Mouse (Mus musculus) retina, adult 2 months (tissue): ENCODE data around the gene Mrvi1.
A peak's percentile ranks its signal among the peaks of the same experiment; 100 is the strongest.

Experiments used
- DNase-seq: peaks from one replicate; pipeline ENCODE4 v3.0.0-alpha.2; 2012; ENCODE audit warnings: low read depth, low spot score

The Mrvi1 gene

GRCm38 (mm10) chr7:110982053-110982705 is at the start of gene Mrvi1:
Mrvi1 (minus strand) TSS chr7:110982461.
- DNase-seq, result no peak

GRCm38 (mm10) chr7:111029046-111029553 is 46.8 kb upstream of the Mrvi1 start:
- no peak for DNase-seq

- peak; percentile 78 for DNase-seq
Observed at GRCm38 (mm10) chr7:111028281-111029045, 46.2 kb upstream of the Mrvi1 start, which contains the start of gene Ctr9. Ctr9 (plus strand) TSS chr7:111028951.

DNA sequence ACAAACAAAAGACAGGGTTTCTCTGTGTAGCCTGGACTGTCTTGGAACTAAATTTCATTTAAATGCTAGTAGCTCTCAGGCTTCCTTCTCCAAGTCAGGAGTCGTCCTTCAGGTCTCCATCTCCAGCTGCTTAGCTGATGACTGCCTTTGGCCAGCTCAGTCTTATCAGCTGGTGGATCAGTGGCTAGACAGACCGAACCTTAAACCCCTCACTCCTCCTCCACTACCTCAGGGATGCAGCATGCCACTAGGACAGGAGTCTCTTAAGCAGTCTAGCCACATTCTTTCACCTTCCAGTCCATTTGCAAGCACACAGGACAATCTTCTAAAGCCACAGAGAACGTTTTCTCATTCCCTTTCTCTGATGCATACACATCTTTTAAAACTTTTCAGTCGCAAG is 42.7 kb upstream of the Mrvi1 start:
- no peak for DNase-seq

DNA sequence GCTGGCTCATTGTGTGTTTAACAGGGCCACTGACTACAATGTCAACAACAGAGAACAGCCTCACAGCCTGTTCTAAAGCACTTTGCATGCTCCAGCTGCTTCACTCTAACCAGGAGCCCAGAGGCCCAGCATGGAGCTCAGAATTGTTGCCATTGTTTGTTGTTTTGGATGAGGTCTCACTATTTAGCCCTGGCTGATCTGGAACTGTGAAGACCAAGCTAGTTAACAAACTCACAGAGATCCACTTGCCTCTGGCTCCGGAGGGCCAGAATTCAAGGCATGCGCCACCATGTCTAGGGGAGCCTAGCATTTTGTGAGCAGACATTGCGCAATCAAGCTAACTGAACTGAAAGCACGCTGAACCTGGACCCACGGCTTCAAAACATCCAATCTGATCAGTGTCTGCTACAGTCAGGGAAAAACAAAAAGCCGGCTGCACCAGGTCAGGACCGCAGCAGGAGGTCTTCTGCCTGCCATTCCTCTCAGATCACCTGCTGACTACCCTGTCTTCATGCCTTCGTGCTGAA is 41.9 kb upstream of the Mrvi1 start:
- no peak for DNase-seq

- DNase-seq, result no peak
Observed at GRCm38 (mm10) chr7:111020814-111021213, 38.6 kb upstream of the Mrvi1 start.

GRCm38 (mm10) chr7:111016921-111017320 is 34.7 kb upstream of the Mrvi1 start:
- no peak for DNase-seq

DNA sequence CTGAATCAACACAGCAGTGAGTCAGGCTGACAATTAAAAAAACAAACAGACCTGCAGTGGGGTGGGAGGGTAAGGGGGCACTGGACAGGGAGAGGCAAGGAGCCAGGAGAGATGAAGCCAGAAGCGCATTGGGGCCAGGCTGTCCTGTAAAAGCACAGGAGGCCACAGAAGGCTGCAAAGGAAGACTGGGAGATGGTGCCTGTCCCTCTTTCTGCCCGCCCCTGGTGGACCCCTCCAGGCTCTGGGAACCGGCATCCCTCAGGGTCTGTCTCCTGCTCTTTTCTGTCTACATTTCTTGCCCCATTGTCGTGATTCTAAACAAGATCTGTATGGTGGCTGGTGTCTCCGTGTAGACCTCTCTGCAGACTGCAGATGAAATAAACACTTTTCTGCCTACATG is 33.5 kb upstream of the Mrvi1 start:
- no peak for DNase-seq

GRCm38 (mm10) chr7:111014893-111015292 is 32.6 kb upstream of the Mrvi1 start:
- DNase-seq, result peak; percentile 73

DNA sequence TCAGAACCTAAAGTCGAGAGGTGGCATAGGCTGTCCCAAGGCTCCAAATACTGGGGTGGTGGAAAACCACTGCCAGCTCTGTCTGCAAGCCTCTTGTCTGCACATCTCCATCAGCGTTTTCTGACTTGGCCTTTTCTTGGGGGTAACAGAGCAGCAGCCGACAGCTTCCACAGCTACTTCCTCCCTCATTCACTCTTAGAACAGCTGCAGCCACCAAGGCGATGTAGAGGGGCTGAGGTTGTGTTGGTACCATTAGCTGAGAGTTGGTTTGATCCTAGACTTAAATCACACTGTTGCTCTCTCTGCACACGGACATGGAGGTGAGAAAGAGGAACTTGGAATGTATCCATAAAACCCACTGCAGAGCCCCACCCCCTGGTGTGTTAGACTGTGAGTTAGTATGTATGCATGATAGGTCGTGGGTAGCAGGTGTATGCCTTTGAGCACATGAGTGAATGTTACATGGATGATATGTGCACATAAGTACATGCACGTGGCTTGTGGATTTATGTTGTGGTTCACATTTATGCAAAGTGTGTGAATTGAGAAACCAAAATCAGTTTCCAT is 31.9 kb upstream of the Mrvi1 start:
- no peak for DNase-seq

DNA sequence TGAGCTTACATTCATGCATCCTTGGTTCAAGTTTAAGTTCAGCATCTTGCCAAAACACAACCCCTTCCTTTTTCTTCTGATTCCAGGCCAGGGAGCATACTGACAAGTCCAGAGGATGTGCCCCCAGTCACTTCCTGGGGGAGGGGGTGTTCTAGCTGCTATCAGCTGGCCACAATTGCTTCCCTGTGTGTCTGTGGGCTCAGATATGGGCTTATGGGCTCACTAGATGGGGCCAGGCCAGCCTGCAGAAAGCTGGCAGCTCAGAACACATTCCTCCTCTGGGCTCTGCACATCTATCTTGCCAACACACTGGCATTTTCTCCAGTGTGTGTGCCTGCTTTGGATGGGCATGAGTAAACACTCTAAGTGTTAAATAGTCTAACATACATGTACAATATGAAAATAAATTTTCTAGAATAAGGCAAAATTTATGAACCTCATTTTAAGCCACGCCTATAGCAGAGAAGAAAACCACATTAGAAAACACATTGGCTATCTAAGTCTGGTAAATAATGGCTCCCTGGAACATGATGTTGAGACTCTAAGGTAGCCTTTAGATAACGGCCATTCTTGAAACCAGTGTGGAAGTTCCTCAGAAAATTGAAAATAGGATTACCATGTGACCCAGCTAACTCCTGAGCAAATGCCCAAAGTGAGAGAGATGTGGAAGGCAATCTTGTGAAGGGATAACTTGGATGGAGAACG is 22.0 kb upstream of the Mrvi1 start:
- DNase-seq, result no peak

DNA sequence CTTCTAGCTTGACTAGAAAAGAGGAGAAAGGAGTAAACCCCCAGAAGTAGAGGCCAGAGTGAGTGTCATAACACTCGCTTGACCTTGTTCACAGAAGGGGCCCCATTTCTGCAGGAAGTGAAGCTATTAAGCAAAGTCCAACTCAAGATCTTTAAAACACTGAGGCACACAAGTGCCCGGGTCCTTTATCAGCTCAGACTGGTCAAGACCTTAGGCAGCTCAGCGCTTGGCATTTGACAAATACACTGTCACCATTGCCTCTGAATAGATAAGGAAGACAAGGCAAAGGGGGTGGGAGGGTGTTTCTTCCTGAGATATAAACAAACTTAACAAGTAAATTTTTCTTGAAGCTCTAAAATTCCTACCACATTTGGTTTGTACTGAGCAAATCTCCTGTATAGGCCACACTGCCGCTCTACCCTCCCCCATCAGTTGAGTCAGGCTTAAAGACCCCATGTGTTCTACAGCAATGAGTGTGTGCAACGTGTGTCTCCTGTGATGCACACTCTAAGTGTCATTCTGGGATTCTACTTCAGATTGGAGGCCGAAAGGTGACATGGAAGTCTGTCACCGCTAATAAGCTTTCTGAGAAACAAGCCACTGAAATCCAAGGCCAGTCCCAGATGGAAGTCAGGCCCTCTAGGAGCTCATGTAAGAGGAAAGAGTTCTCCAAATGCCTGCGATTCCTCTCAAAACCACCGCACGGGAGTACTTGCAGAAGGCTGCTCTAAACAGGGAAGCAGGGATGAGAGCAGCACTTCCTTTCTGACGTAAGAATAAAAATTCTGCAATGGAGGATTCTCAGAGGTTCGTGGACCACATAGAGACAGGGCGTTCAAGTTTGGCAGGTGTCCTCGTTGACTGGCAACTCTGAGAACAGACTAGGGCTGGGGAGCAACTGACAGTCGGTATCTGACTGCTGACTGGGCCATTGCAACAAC is 16.9 kb upstream of the Mrvi1 start:
- no peak for DNase-seq

GRCm38 (mm10) chr7:110991221-110991494 is 8.9 kb upstream of the Mrvi1 start:
- DNase-seq, result no peak

DNA sequence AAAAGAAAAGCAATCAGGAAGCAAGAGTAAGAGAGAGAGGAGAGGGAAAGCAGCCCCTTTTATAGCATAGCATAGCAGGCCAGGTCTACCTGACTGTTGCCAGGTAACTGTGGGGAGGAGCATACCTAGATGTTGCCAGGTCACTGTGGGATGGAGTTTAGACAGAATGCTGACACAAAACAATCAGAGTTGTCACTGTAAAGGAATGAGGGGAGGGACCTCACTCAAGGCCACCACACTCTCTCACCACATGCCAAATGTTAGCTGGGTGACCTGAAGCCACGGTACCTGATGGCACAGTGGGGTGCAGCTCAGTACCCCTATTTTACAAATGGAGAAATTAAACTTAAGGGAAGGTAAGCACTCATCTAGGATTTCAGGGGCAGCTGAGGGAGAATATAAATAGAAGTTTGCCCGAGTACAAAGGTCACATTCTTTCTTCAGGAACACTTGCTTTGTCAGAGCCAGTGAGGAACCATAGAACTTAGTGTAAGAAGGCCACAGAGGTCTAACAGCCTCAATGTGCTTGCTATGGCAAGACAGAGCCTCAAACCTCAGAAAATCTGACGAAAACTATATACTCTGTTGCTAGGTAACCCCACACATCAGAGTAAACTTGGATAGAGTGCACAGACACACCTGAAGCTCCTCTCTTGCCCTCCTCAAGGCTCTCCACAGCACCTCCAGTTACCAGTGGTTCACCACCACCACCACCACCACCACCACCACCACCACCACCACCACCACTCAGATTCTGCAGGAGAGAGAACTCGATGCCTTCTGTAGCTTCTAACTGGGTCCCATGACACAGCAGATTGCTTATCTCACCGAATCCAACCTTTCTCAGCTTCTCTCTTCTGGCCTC is 8.3 kb upstream of the Mrvi1 start:
- no peak for DNase-seq

DNA sequence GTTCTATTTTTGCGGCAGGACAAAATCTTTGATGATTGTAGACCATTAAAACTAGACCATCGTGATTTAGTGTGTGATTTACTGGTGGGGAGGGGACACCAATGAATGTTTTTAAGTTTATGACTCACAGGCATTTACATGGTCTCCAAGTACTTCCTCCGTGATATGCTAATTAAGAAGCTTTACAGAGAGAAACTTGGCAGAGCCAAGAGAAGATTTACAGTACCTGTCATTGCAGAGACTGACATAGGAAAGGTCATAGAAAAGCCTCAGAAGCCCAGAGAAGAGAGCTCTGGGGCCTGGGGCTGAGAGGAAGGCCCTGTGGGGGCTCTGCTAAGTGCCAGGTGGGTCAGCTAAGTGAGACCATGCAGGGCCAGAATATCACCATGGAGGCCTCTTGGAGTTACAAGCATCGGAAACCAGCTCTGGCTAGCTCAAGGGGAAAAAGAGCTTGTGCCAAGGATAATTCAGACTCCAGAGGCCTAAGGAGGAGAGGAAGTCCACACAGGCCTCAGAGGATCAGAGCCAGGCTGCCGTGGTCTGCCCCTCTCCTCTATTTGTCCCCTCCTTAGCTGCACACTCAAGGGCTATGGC is 7.1 kb upstream of the Mrvi1 start:
- DNase-seq, result no peak

DNA sequence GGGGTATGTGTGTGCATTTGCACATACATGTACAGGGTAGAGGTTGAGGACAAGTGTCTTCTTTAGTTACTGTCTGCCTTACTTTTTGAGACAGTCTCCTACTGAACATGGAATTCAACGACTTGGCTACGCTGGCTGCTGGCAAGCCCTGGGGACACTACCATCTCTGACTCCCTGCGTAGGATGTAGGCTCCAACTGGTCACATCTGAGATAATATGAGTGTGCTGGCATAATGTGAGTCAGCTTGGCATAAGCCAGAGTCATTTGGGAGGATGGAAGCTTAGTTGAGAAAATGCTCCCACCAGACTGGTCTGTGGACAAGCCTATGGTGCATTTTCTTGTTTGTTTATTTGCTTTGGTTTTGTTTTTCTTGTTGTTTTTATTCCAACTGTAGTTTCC is 5.8 kb upstream of the Mrvi1 start:
- no peak for DNase-seq

GRCm38 (mm10) chr7:110985581-110986265 is 3.5 kb upstream of the Mrvi1 start:
- no peak for DNase-seq

DNA sequence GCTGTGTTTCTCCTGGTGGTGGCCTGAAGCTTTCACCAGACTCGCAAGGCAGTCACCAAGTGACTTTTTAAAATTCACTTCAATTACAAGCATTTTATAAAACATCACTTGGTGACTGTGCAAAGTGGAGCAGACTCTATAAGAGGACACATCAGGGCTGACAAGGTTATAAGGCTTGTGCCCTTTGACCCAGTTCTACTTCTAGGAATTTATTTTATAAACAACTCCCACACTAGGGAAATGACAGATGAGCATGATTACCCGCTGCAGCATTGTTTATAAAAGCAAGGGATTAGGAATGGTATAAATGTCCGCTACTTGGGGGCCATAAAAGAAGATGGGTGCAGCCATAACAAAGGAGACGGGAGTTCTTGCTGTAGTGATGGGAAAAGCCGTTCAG is 1.4 kb upstream of the Mrvi1 start:
- no peak for DNase-seq

DNA sequence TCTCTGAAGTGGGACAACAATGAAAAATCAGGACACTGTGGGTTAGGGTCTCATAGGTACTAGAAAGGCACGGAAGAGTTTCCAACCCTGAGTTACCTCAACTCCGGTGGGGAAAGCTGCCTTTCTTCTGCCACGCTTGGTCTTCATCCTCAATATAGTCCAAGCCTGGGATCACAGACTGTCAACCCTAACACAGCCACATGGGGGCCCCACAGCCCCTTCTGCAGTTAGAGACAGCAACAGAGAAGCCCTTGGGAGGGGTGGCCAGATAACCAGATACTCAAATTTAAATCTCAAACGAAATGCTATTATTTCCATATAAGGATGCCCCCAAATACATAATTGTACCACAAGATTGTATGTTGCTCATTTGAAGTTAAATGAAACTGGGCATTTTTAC is 503 bp upstream of the Mrvi1 start:
- no peak for DNase-seq
